Mouse (Mus musculus): ENCODE measurements around the gene Smox.
"Not testable (repeated sequence)": the region's sequence is repeated elsewhere in the genome, so short reads cannot be mapped to it uniquely, and the experiment has no call there.

Gene Smox

GRCm38 (mm10) chr2:131491196-131491595, at the start of gene Smox:
TSS of gene Smox (plus strand) at chr2:131491496.
- DNase-seq, result no peak

- DNase-seq, result no peak
These were observed 48.0 kb upstream of the Smox start for GRCm38 (mm10) chr2:131443084-131443890.

GRCm38 (mm10) chr2:131443891-131444190, 47.5 kb upstream of the Smox start:
- DNase-seq, result no peak

- no peak for DNase-seq
These were observed 44.8 kb upstream of the Smox start for GRCm38 (mm10) chr2:131446416-131446982.

GRCm38 (mm10) chr2:131447566-131448330, 43.5 kb upstream of the Smox start:
- DNase-seq, result no peak

GRCm38 (mm10) chr2:131448353-131448752, 42.9 kb upstream of the Smox start:
- no peak for DNase-seq

- DNase-seq, result no peak
These were observed 41.6 kb upstream of the Smox start for GRCm38 (mm10) chr2:131449720-131450119.

GRCm38 (mm10) chr2:131450491-131450890, 40.8 kb upstream of the Smox start:
- DNase-seq, result no peak

GRCm38 (mm10) chr2:131457728-131458127, 33.6 kb upstream of the Smox start:
- DNase-seq, result no peak

- DNase-seq, result no peak
These were observed 30.2 kb upstream of the Smox start for GRCm38 (mm10) chr2:131460946-131461682.

- no peak for DNase-seq
These were observed 28.3 kb upstream of the Smox start for GRCm38 (mm10) chr2:131462991-131463390.

- no peak for DNase-seq
These were observed 27.1 kb upstream of the Smox start for GRCm38 (mm10) chr2:131464147-131464546.

- no peak for DNase-seq
These were observed 24.6 kb upstream of the Smox start for GRCm38 (mm10) chr2:131466732-131467131.

- no peak for DNase-seq
These were observed 21.4 kb upstream of the Smox start for GRCm38 (mm10) chr2:131469916-131470315.

GRCm38 (mm10) chr2:131473749-131474148, 17.5 kb upstream of the Smox start:
- DNase-seq, result no peak

GRCm38 (mm10) chr2:131477105-131477504, 14.2 kb upstream of the Smox start:
- not testable (repeated sequence) for DNase-seq

GRCm38 (mm10) chr2:131477917-131478316, 13.4 kb upstream of the Smox start:
- DNase-seq, result no peak

- no peak for DNase-seq
These were observed 12.9 kb upstream of the Smox start for GRCm38 (mm10) chr2:131478349-131478748.

- DNase-seq, result no peak
These were observed 12.4 kb upstream of the Smox start for GRCm38 (mm10) chr2:131478916-131479315.

GRCm38 (mm10) chr2:131481733-131482132, 9.6 kb upstream of the Smox start:
- no peak for DNase-seq

- DNase-seq, result no peak
These were observed 8.8 kb upstream of the Smox start for GRCm38 (mm10) chr2:131482478-131482877.

- DNase-seq, result no peak
These were observed 7.7 kb upstream of the Smox start for GRCm38 (mm10) chr2:131483562-131483961.

- no peak for DNase-seq
These were observed 7.1 kb upstream of the Smox start for GRCm38 (mm10) chr2:131484182-131484581.

All from cerebellum, adult 9-10 months (tissue).